In genomic region chr5:35680958-35681357, GRCm38 (mm10) we compare ENCODE assay signal across 8 mouse cellular contexts. TPM values are rescaled to one million over a fixed set of nuclear protein-coding genes. Genes with fewer than 3 reads are reported as not detected.
A peak's percentile ranks its signal among the peaks of the same experiment; 100 is the strongest.
DNase-seq lines count a peak whose midpoint lies in the region; ATAC-seq and TF ChIP-seq lines count a peak whose summit lies in the region.

No protein-coding gene starts in this region.

- no peak overlapping the region for H3K9ac ChIP-seq in lung, embryonic 14.5 days

- peaks cover 30% of the 10 kb centered on the region for H3K27me3 ChIP-seq in lung, embryonic 14.5 days (ENCODE audit: insufficient read depth, low read length)

- TF ChIP-seq CTCF in lung, embryonic 14.5 days (IDR thresholded peaks at IDR 0.05; ENCODE audit: low read depth): peak; percentile 70

- intact Hi-C loops in left cerebral cortex, postnatal 4 days (cut with DNase I): loop anchor here (5.0 kb wide), 1 partner anchor 84 kb away; no protein-coding TSS in a partner anchor
- intact Hi-C loops in left cerebral cortex, postnatal 25 days (cut with DNase I): loop anchor here (1.0 kb wide), 1 partner anchor 85 kb away; no protein-coding TSS in a partner anchor

- peak; percentile 39; the same call in 1 of the 2 replicates for ATAC-seq in lung, embryonic 14.5 days (ENCODE audit: insufficient read depth)
- no peak for ATAC-seq in erythroid progenitor cell, adult 5-6 weeks (replicated peaks; ENCODE audit: low FRiP score, poor library complexity, severe bottlenecking)

- no peak overlapping the region for H3K4me2 ChIP-seq in lung, embryonic 14.5 days

- peak; percentile 71 to 87 for DNase-seq in adrenal gland, adult (ENCODE audit: inconsistent age in 2 of 2, low spot score in 1 of 2)
- no peak for DNase-seq in adrenal gland, adult 8-10 months
- peak; percentile 51 for DNase-seq in left cerebral cortex, postnatal 4 days
- no peak for DNase-seq in left cerebral cortex, postnatal 25 days (ENCODE audit: low spot score in 2 of 2)
- DNase-seq in heart, adult 9 months (ENCODE audit: low spot score in 2 of 2): peak; percentile 41 to 63
- DNase-seq in lung, embryonic 14.5 days: peak; percentile 68
- DNase-seq in embryo, embryonic 10.5 days (ENCODE audit: low spot score): no peak

- no peaks in the 10 kb centered on the region for H3K9me3 ChIP-seq in lung, embryonic 14.5 days (ENCODE audit: low read depth, low read length)

- H3K4me1 ChIP-seq in lung, embryonic 14.5 days (ENCODE audit: insufficient read depth): 0 out of 2 replicates have a peak, but pooled peaks cover 3% of the 10 kb centered on the region

- no peak overlapping the region for H3K27ac ChIP-seq in lung, embryonic 14.5 days (ENCODE audit: low read depth)

- H3K36me3 ChIP-seq in lung, embryonic 14.5 days (ENCODE audit: insufficient read depth): no peaks in the 10 kb centered on the region

- no peak overlapping the region for H3K4me3 ChIP-seq in lung, embryonic 14.5 days (ENCODE audit: low read depth, low read length)

- WGBS in lung, embryonic 14.5 days: 78% methylated on average over 2 of the region's 2 CpGs

RNA-seq across cellular contexts. Expression of gene Htra3, which starts 1.4 kb away (rescaled TPM):
- total RNA-seq in adrenal gland, adult 8-10 months (2022): 100 to 1,000 TPM in 1 of 4 experiments, 10 to 100 TPM in 3; 21.3 to 114 (median 48.7) TPM
- total RNA-seq in left cerebral cortex, postnatal 4 days (2021): 10 to 100 TPM; 14.9 to 17.1 TPM
- 1 to 10 TPM; 6.4 to 7.4 TPM for total RNA-seq in left cerebral cortex, postnatal 25 days (2021)
- 19.6 and 21.9 TPM in 2 replicates for polyA plus RNA-seq in lung, embryonic 14.5 days (2014; fragmentation: Nextera tagmentation; extraction: Ambion mirVana)
- not detected in 2 replicates for total RNA-seq in erythroid progenitor cell, adult 5-6 weeks (2015; ENCODE audit: low replicate concordance)
- total RNA-seq in erythroid progenitor cell, adult 5-6 weeks (2017; ENCODE audit: low replicate concordance): not detected in 2 replicates

RNA-seq across cellular contexts. Expression of gene Sh3tc1, which starts 58.8 kb away (rescaled TPM):
- total RNA-seq in adrenal gland, adult 8-10 months (2022): 10 to 100 TPM; 34.2 to 35.9 (median 35.1) TPM
- 1 to 10 TPM; 2.2 to 2.3 TPM for total RNA-seq in left cerebral cortex, postnatal 4 days (2021)
- total RNA-seq in left cerebral cortex, postnatal 25 days (2021): 1 to 10 TPM; 2.7 to 3.0 TPM
- 8.7 and 10.6 TPM in 2 replicates for polyA plus RNA-seq in lung, embryonic 14.5 days (2014; fragmentation: Nextera tagmentation; extraction: Ambion mirVana)
- total RNA-seq in erythroid progenitor cell, adult 5-6 weeks (2015; ENCODE audit: low replicate concordance): 0.36 TPM in 1 of 2 replicates, not detected in the other
- total RNA-seq in erythroid progenitor cell, adult 5-6 weeks (2017; ENCODE audit: low replicate concordance): 0.90 and 1.6 TPM in 2 replicates

Comparison
In these comparisons a context has a peak if more than half of its experiments do, and no peak if none do; other contexts are left out.
1. DNase-seq: peak in adrenal gland, adult (2 of 2), left cerebral cortex, postnatal 4 days (single experiment), heart, adult 9 months (2 of 2) and lung, embryonic 14.5 days (single experiment); none in adrenal gland, adult 8-10 months (single experiment), left cerebral cortex, postnatal 25 days (0 of 2) and embryo, embryonic 10.5 days (single experiment).
2. RNA of gene Htra3, which starts 1.4 kb away (total RNA-seq): 21.3 to 114 TPM in adrenal gland, adult 8-10 months, 14.9 to 17.1 TPM in left cerebral cortex, postnatal 4 days and 6.4 to 7.4 TPM in left cerebral cortex, postnatal 25 days; not detected in erythroid progenitor cell, adult 5-6 weeks; every median in the first group is over 4 times any median in the second.
3. RNA of gene Sh3tc1, which starts 58.8 kb away (total RNA-seq): 34.2 to 35.9 TPM in adrenal gland, adult 8-10 months; 2.7 to 3.0 TPM in left cerebral cortex, postnatal 25 days, 2.2 to 2.3 TPM in left cerebral cortex, postnatal 4 days and 0.36 to 1.6 TPM in erythroid progenitor cell, adult 5-6 weeks; every median in the first group is over 4 times any median in the second.